Mouse (Mus musculus): ENCODE measurements at regions not wholly inside any gene's neighbourhood (a gene's known extent, or its start where the extent isn't known, plus 50 kb on each side); places are given as distances from the start of the nearest gene placed in this dataset.

- TF ChIP-seq CTCF (IDR thresholded peaks at IDR 0.05) (no peak), EP300 (IDR thresholded peaks at IDR 0.05; ENCODE audit: insufficient read depth, low read depth, low read length) (no peak), POLR2A (IDR thresholded peaks at IDR 0.05; ENCODE audit: insufficient read depth, low read depth, low read length) (no peak)
These were observed 59.3 kb upstream of the Dlk1 start for GRCm38 (mm10) chr12:109393326-109393725.
